Mouse (Mus musculus) heart, adult 2 months (tissue): ENCODE data around the gene Iqcj. TPM values are rescaled to one million over a fixed set of nuclear protein-coding genes. Genes with fewer than 3 reads are reported as not detected.
"Not testable (repeated sequence)": the region's sequence is repeated elsewhere in the genome, so short reads cannot be mapped to it uniquely, and the experiment has no call there.

Experiments used
- DNase-seq, 2 experiments: peaks; one replicate each; pipeline ENCODE4 v3.0.0; 2021
- H3K27ac ChIP-seq: fragments of 200-600 bp; 2 replicates; pipeline ENCODE4 v1.8.1; 2022
- H3K27me3 ChIP-seq: fragments of 200-500 bp; 2 replicates; pipeline ENCODE4 v1.6.1; 2012; ENCODE audit warnings: mild to moderate bottlenecking, low read length, inconsistent platforms, mixed read lengths; ENCODE audit not compliant: control insufficient read depth, insufficient read depth
- H3K36me3 ChIP-seq: fragments of 200-500 bp; 2 replicates; pipeline ENCODE4 v1.6.1; 2012; ENCODE audit warnings: low read length, inconsistent platforms; ENCODE audit not compliant: control insufficient read depth, insufficient read depth
- H3K4me1 ChIP-seq: fragments of 200-500 bp; 2 replicates; pipeline ENCODE4 v1.6.1; 2011; ENCODE audit warnings: low read length; ENCODE audit not compliant: control insufficient read depth, insufficient read depth
- H3K4me3 ChIP-seq: fragments of 200-600 bp; 2 replicates; pipeline ENCODE4 v1.8.1; 2022
- H3K79me2 ChIP-seq: fragments of 200-500 bp; replicated peaks from 2 replicates; pipeline ENCODE4 v1.6.1; 2012; ENCODE audit warnings: mild to moderate bottlenecking, inconsistent platforms, low read length, moderate library complexity, mixed read lengths; ENCODE audit not compliant: control insufficient read depth, insufficient read depth
- H3K9ac ChIP-seq: fragments of 200-500 bp; 2 replicates; pipeline ENCODE4 v1.6.1; 2012; ENCODE audit warnings: low read depth, mild to moderate bottlenecking, control low read depth, inconsistent platforms, low read length, mixed read lengths
- CTCF ChIP-seq: fragments of 200-600 bp; IDR thresholded peaks from 2 replicates; pipeline ENCODE4 v1.8.1; 2022; ENCODE audit warnings: antibody characterized with exemption, mild to moderate bottlenecking, moderate library complexity
- EP300 ChIP-seq: fragments of 200-500 bp; IDR thresholded peaks from 2 replicates; pipeline ENCODE4 v1.6.1; 2011; ENCODE audit warnings: low read depth, low read length, control low read depth; ENCODE audit not compliant: insufficient read depth
- POLR2A ChIP-seq: fragments of 200-500 bp; IDR thresholded peaks from 2 replicates; pipeline ENCODE4 v1.6.1; 2011; ENCODE audit warnings: mild to moderate bottlenecking, low read depth, low read length, control low read depth; ENCODE audit not compliant: insufficient read depth
- WGBS: fragments of 180-500 bp; shearing (Covaris S2); methylation state at CpG from one replicate; pipeline ENCODE4 v1.1.7; 2018; 5-methylcytosine and 5-hydroxymethylcytosine counted together
- intact Hi-C: fragments of 180-260 bp; cut with DNase I; formaldehyde crosslinking; loops from one replicate; pipeline ENCODE4 v1.15.1; 2025
- polyA plus RNA-seq: library from polyadenylated mRNA; depleted of rRNA; stranded (reverse); fragments of >200 nt; gene quantifications from 2 replicates; pipeline ENCODE4 v1.2.3, GENCODE M21; 2012
- total RNA-seq, 2 experiments: library from RNA; stranded (reverse); gene quantifications; 2 replicates each; pipeline ENCODE4 v1.2.3; 2021

Iqcj gene
- total and polyA plus RNA-seq, 3 experiments = not detected

GRCm38 (mm10) chr3:68077406-68077805 lies 185.4 kb downstream of the Iqcj start:
- H3K27me3 ChIP-seq = no peaks in the 10 kb centered on the region
- WGBS = 52% methylated on average over 4 of the region's 4 CpGs
- H3K79me2 ChIP-seq = no peaks in the 10 kb centered on the region
- H3K36me3 ChIP-seq = no peaks in the 10 kb centered on the region
- no peak for TF ChIP-seq EP300
- no peak for TF ChIP-seq POLR2A
- TF ChIP-seq CTCF = no peak
- H3K4me1 ChIP-seq = no peaks in the 10 kb centered on the region
- intact Hi-C loops = no loop called here
- DNase-seq = no peak
- H3K27ac ChIP-seq = no peak overlapping the region
- no peak overlapping the region for H3K9ac ChIP-seq
- H3K4me3 ChIP-seq = no peak overlapping the region

DNA sequence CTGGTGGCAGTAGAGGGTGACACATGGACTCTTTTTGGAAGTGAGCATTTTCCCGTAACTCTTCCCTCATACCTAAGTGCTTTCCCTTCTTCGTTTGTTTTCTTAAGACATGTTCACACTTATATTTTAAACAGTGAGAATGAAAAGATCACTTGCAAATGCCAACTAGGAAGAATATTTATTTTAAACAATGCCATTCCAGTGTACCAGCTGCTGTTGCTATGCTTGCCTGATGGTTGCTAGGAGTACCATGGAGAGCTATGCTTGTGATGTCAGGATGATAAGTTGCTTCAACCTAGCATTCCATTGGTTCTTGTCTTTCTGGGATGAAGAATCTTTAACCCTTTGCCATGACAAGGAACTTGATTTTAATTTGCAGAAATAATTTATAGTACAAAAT lies 193.0 kb downstream of the Iqcj start:
- TF ChIP-seq EP300 (no peak), POLR2A (no peak), CTCF (no peak)
- no peaks in the 10 kb centered on the region for H3K4me1 ChIP-seq
- intact Hi-C loops = no loop called here
- no peak overlapping the region for H3K27ac ChIP-seq
- H3K36me3 ChIP-seq = no peaks in the 10 kb centered on the region
- H3K4me3 ChIP-seq = no peak overlapping the region
- DNase-seq = no peak
- H3K9ac ChIP-seq = no peak overlapping the region
- WGBS = 87% methylated on average over 2 of the region's 2 CpGs
- no peaks in the 10 kb centered on the region for H3K27me3 ChIP-seq
- H3K79me2 ChIP-seq = no peaks in the 10 kb centered on the region

- H3K27ac ChIP-seq = no peak overlapping the region
- WGBS = 71% methylated on average over 4 of the region's 4 CpGs
- H3K9ac ChIP-seq = no peak overlapping the region
These were observed 200.1 kb downstream of the Iqcj start for GRCm38 (mm10) chr3:68092108-68092507.

GRCm38 (mm10) chr3:68096724-68097431 lies 204.9 kb downstream of the Iqcj start:
- DNase-seq = no peak

More at GRCm38 (mm10) chr3:68092108-68092507, 200.1 kb downstream of the Iqcj start:
- Histone ChIP-seq H3K27me3 (no peaks in the 10 kb centered on the region), H3K36me3 (no peaks in the 10 kb centered on the region), H3K4me1 (no peaks in the 10 kb centered on the region), H3K4me3 (no peak overlapping the region), H3K79me2 (no peaks in the 10 kb centered on the region)
- TF ChIP-seq EP300 (no peak), POLR2A (no peak)
- intact Hi-C loops = no loop called here
- DNase-seq = no peak

GRCm38 (mm10) chr3:68099561-68099960 lies 207.5 kb downstream of the Iqcj start:
- intact Hi-C loops, H3K27ac ChIP-seq, H3K9ac ChIP-seq, DNase-seq, H3K36me3 ChIP-seq, H3K27me3 ChIP-seq, H3K4me3 ChIP-seq, H3K79me2 ChIP-seq, H3K4me1 ChIP-seq: not testable (repeated sequence)
- WGBS = 81% methylated on average over 6 of the region's 6 CpGs

More at GRCm38 (mm10) chr3:68096724-68097431, 204.9 kb downstream of the Iqcj start:
- H3K36me3 ChIP-seq = no peaks in the 10 kb centered on the region
- H3K4me3 ChIP-seq = no peak overlapping the region
- 89% methylated on average over 4 of the region's 4 CpGs for WGBS
- intact Hi-C loops = no loop called here
- no peak for TF ChIP-seq EP300
- TF ChIP-seq POLR2A = no peak
- TF ChIP-seq CTCF = no peak
- no peaks in the 10 kb centered on the region for H3K4me1 ChIP-seq
- H3K9ac ChIP-seq = no peak overlapping the region
- H3K27ac ChIP-seq = no peak overlapping the region
- H3K79me2 ChIP-seq = no peaks in the 10 kb centered on the region
- no peaks in the 10 kb centered on the region for H3K27me3 ChIP-seq

GRCm38 (mm10) chr3:68101343-68101742 lies 209.3 kb downstream of the Iqcj start:
- no peaks in the 10 kb centered on the region for H3K36me3 ChIP-seq
- 43% methylated on average over 4 of the region's 4 CpGs for WGBS

More at GRCm38 (mm10) chr3:68101343-68101742, 209.3 kb downstream of the Iqcj start:
- intact Hi-C loops = no loop called here
- Histone ChIP-seq H3K4me3 (no peak overlapping the region), H3K9ac (no peak overlapping the region), H3K27ac (no peak overlapping the region), H3K79me2 (no peaks in the 10 kb centered on the region), H3K27me3 (no peaks in the 10 kb centered on the region), H3K4me1 (no peaks in the 10 kb centered on the region)
- TF ChIP-seq POLR2A (no peak), CTCF (no peak), EP300 (no peak)
- DNase-seq = no peak
